Mouse (Mus musculus) layer of hippocampus, postnatal 10 days (tissue): Measurements from ENCODE around the gene Tmem25. TPM values are rescaled to one million over a fixed set of nuclear protein-coding genes. Genes with fewer than 3 reads are reported as not detected.

Experiments
- DNase-seq, 2 experiments: peaks; one replicate each; pipeline ENCODE4 v3.0.0; 2021; ENCODE audit warnings: low spot score in 2 of 2
- long read RNA-seq: library from polyadenylated mRNA; stranded (forward); transcript quantifications from one replicate; pipeline ENCODE4 v2.0.0, GENCODE M21; 2023
- total RNA-seq, 2 experiments: library from RNA; stranded (reverse); gene quantifications; 2 replicates each; pipeline ENCODE4 v1.2.3; 2021

The Tmem25 gene
- 10 to 100 TPM; 23.6 to 30.9 TPM for total RNA-seq
- long read RNA-seq, partial matches to known transcripts = 11 of 29 reads
- long read RNA-seq, other reads (novel, unspliced or antisense) = 12 of 29 reads

DNA sequence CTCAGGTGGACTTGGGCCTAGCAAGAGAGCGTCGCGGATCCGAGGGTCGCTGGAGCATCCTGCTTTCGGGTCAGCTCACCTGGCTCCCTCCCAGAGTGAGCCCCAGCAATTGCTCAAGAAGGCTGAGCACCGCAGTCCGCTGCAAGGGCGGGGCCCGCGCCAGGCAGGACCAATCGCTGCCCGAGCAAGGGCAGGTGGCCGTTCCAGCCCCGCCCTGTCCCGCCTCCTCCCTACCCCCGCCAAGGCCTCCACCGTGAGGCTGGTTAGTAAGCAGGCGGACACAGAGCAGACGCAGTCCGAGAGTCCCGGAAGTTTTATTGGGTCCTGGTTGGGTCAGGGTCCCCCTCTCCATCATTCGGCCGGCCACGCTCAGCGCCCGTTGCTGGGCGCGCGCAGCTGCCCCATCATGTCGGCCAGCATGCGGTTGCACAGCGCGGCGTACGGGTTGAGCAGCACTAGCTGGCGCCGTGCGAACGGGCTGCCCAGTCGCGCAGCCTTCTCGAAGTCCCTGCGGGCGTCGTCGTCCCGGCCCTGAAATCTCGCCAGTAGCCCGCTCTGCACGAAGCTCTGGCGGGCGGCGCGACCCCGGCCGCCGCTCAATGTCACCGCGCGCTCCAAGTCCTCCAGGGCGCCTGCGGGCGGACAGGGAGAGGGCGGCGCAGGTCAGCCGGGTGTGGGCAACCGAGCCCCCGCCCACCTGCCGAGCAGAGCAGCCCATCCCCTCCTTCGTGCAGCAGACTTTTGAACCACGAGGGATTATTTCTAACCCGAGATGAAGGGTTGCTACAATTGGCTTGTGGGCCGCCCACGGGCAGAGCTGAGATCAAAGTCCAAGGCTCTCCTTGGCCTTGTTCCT is at the start of gene Tmem25:
Gene Tmem25, minus strand, starts transcription at position 206 of the 856 bp plus-strand sequence.
- peak; percentile 81 to 86 for DNase-seq

GRCm38 (mm10) chr9:44847446-44847845 is 48.3 kb upstream of the Tmem25 start:
- no peak for DNase-seq

- no peak for DNase-seq
These were observed 42.1 kb upstream of the Tmem25 start for GRCm38 (mm10) chr9:44841241-44841640.

GRCm38 (mm10) chr9:44836439-44836838 is 37.3 kb upstream of the Tmem25 start:
- peak; percentile 82 to 85 for DNase-seq

- no peak for DNase-seq
These were observed 33.2 kb upstream of the Tmem25 start for GRCm38 (mm10) chr9:44832356-44832755.

DNA sequence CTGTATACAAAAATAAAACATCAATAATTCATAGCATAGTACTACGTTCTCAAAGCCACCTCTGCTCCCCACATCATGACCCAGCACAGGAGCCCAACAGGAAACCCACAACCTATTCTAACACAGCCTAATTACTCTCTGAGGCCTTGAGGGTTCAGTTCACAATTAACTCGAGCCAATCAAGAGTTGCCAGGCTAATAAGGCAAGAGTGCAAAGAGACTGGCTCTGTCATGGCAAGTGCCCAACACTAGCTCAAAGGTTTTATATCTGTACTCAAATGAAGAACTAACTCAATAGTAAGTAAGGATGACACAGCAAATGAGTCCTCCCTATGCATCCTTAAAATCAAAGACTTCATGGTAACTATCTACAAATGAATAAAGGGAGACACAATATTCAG is 31.4 kb upstream of the Tmem25 start:
- DNase-seq = no peak

DNA sequence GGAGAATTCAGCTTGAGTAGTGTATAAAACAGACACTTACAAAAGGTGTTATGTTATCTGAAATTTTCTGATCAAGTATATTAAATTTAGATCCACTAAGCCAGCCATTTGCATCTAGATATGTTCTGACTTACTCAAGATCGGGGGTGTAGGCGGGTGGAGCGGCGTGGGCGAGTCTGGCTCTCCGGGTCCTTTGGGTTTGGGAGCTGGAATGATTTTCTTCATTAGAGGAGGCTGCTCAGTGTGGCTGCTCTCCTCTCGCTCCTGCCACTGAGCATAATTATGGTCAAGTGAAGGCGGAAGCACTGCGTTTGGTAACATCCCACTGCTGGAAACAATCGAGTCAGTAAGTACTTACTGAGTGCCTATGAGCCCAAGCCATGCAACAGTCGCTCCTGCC is 29.8 kb upstream of the Tmem25 start:
- no peak for DNase-seq

- no peak for DNase-seq
These were observed 27.6 kb upstream of the Tmem25 start for GRCm38 (mm10) chr9:44826660-44827059.

GRCm38 (mm10) chr9:44819920-44820827 is 21.1 kb upstream of the Tmem25 start:
- DNase-seq = no peak

- no peak for DNase-seq
These were observed 18.4 kb upstream of the Tmem25 start for GRCm38 (mm10) chr9:44817522-44817921.

DNA sequence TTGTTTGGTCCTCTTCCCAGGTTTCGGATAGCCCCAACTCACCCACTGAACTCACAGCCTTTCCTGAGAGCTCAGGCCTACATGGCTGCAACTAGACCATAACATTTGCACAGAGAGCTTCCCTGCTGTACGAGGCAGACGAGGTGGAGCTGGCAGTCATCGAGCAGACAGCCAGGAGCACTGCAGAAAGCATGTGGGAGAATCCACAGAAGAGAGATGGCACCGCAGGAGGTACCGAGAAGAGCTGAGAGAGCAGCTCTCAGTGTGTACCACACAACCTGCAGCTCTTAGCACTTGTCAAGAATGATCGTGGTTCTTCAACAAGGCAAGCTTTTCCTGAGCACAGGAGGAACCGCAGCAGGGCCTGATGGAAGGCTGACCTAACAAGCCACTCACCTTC is 15.1 kb upstream of the Tmem25 start:
- no peak for DNase-seq

DNA sequence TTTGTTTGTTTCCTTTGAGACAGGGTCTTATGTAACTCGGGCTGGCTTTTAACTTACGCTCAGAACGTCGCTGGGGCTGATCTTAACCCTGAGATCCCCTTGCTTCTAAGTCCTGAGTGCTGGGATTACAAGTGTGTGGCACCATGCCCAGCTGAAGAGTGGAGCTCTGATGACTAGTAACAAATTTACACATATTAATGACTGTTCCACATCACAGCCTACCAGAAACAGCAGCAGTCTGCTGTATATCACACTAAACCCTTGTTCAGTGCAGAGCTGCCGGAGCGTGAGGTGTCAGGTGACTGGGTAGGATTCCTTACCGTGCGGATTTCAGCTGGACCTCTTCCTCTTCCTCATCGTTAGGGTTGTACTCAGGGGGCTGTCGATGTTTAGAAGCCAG is 11.2 kb upstream of the Tmem25 start:
- no peak for DNase-seq

DNA sequence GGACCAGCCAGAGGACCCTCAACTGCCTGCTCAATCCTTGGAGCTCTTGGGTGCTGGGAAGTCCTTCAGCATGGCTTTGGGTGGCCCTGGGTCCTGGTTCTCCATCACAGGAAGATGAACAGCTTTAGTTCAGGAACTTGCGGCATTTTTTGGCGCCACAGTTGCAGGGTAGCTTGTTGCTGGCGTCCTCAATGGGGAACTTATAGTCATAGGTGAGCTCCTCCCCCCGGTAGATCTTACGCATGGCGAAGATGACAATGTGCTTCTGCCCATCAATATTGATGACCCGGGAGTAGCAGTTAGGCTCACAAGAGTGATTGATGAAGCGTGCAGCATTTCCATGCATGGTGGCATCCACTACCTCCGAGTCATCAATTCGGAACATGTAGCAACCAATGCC is 8.7 kb upstream of the Tmem25 start:
- no peak for DNase-seq

DNA sequence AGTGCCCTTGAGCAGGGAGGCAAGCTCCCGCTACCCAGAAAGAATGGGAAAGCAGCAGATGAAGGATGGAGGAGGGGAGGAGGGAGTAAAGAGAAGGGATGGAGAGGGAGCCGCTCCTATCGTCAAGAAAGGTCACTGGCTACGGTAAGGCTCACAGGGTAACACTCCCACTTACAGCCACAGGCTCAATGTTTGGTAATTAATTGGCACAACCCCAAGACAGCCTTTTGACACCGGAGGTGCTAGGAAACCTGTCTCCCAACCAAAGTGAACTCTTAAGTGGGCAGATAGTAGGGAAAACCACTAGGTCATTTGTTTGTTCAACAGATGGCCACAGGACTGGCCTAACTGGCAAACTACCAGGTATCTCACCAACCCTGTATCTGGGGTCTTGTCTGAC is 8.0 kb upstream of the Tmem25 start:
- no peak for DNase-seq

DNA sequence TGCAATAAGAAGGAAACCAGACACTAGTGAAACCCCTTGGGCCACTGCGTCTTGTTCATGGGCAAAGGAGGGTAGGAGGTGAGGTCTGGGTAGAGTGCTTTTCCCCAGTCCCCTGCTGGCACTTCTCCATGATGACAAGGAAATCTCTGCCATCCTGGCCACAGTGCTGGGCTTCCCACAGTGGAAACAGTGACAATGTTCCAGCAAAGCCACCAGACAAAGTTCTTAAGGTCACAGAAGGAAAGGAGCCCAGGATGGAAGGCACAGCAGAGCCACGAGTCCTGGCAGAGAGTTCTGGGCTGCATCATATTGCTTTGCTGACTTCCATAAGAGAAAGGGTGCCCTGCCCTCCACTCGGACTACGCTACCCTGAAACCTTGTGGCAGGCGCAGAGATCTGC is 6.4 kb upstream of the Tmem25 start:
- DNase-seq = no peak

- DNase-seq = no peak
These were observed 5.6 kb upstream of the Tmem25 start for GRCm38 (mm10) chr9:44804678-44805077.

DNA sequence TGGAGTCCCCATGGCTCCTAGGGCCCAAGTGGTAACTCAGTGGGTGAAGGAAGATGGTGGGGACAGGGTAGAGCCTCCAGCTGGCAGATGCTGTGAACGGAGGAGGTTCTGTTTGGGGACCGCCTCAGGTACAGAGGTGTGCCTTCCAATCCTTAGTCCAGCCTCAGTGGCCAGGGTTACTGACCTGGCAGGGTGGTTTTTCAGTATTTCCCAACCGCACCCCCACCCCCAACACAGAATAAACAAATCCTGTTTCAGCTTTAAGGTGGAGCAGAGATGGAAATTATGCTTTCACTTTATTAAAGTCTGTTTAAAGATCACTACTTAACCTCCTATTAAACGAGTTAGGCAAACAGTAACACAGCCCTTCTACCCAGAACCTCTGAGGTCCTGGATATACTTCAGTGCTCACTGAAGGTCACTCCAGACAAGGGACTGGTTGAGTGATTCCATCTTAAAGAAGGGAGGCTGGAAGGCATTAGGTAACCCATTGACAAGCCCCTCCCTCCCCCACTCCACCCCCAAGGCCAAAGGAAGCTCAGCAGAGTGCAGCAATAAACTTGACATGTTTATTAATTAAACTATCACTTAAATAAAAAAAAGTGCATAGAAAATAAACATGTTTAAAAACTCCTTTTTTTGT is 3.8 kb upstream of the Tmem25 start, which contains the start of gene Ttc36:
Gene Ttc36, minus strand, starts transcription at position 265 of the 643 bp plus-strand sequence.
- no peak for DNase-seq

- no peak for DNase-seq
These were observed 2.6 kb upstream of the Tmem25 start for GRCm38 (mm10) chr9:44801669-44802068.

DNA sequence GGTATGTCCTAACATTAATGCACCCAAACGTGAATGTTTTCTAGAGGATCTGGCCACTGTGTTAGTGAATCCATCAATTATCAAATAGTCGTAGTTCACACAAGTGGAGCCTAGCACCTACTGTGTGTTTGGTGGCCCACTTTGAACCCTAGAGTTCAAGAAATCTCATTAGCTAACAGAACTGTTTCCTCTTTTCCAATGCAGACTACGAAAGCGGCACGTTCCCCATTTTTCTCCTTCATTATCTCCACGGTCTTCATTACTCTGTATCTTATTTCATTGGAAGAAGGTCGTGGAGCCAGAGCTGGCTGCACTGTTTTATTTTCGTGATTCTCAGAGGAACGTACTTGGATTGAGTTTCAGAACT is 834 bp upstream of the Tmem25 start:
- no peak for DNase-seq

- no peak for DNase-seq
These were observed 809 bp downstream of the Tmem25 start for GRCm38 (mm10) chr9:44798298-44798697.

GRCm38 (mm10) chr9:44792842-44793241 is 6.3 kb downstream of the Tmem25 start:
- DNase-seq = no peak
